Mouse (Mus musculus) ES-E14 (cell line): ENCODE data around the gene Cul4a.

Experiments
- CHD2 ChIP-seq: IDR thresholded peaks from 2 replicates; pipeline ENCODE4 v1.6.1; 2014; ENCODE audit warnings: mild to moderate bottlenecking, low read depth, low read length, inconsistent platforms
- HCFC1 ChIP-seq: IDR thresholded peaks from 2 replicates; pipeline ENCODE4 v1.6.1; 2012; ENCODE audit warnings: low read length, inconsistent platforms, borderline replicate concordance; ENCODE audit not compliant: insufficient read depth
- MAFK ChIP-seq: IDR thresholded peaks from 2 replicates; pipeline ENCODE4 v1.6.1; 2014; ENCODE audit warnings: mild to moderate bottlenecking, low read depth, low read length, inconsistent platforms; ENCODE audit not compliant: insufficient read depth
- ZC3H11A ChIP-seq: IDR thresholded peaks from 2 replicates; pipeline ENCODE4 v1.6.1; 2012; ENCODE audit warnings: low read depth, mild to moderate bottlenecking, inconsistent platforms, low read length, borderline replicate concordance
- ZNF384 ChIP-seq: IDR thresholded peaks from 2 replicates; pipeline ENCODE4 v1.6.1; 2012; ENCODE audit warnings: low read depth, low read length, inconsistent platforms

GRCm38 (mm10) chr8:13187638-13188037 lies 82.2 kb downstream of the Cul4a start:
- TF ChIP-seq MAFK, result no peak
- no peak for TF ChIP-seq HCFC1
- no peak for TF ChIP-seq ZC3H11A
- TF ChIP-seq ZNF384, result no peak
- no peak for TF ChIP-seq CHD2
